Mouse (Mus musculus) spleen, postnatal 36 days (tissue): ENCODE results near the gene Ergic1.
A peak's percentile ranks its signal among the peaks of the same experiment; 100 is the strongest.

Source experiments
- DNase-seq, 2 experiments: peaks; one replicate each; pipeline ENCODE4 v3.0.0; 2022; ENCODE audit warnings: low spot score in 2 of 2, mixed read lengths in 1 of 2

Gene Ergic1

GRCm38 (mm10) chr17:26537722-26538471, 23.4 kb upstream of the Ergic1 start:
- DNase-seq: peak; percentile 53 to 60

GRCm38 (mm10) chr17:26540083-26540482, 21.2 kb upstream of the Ergic1 start:
- no peak for DNase-seq

GRCm38 (mm10) chr17:26544319-26544963, 16.8 kb upstream of the Ergic1 start:
- DNase-seq: no peak

- no peak for DNase-seq
Measured at GRCm38 (mm10) chr17:26547771-26548170, 13.5 kb upstream of the Ergic1 start.

- no peak for DNase-seq
Measured at GRCm38 (mm10) chr17:26548566-26548965, 12.7 kb upstream of the Ergic1 start.

- DNase-seq: no peak
Measured at GRCm38 (mm10) chr17:26549148-26549809, 12.0 kb upstream of the Ergic1 start.

- DNase-seq: no peak
Measured at GRCm38 (mm10) chr17:26551104-26551503, 10.2 kb upstream of the Ergic1 start.

GRCm38 (mm10) chr17:26553033-26553432, 8.3 kb upstream of the Ergic1 start:
- no peak for DNase-seq

- DNase-seq: peak in 1 of 2 experiments; percentile 19
Measured at GRCm38 (mm10) chr17:26560526-26561289, 581 bp upstream of the Ergic1 start.

GRCm38 (mm10) chr17:26561651-26562181, 427 bp downstream of the Ergic1 start, which contains the start of gene Dusp1:
Dusp1 (minus strand) TSS chr17:26562128.
- DNase-seq: no peak

GRCm38 (mm10) chr17:26562292-26562691, 1.0 kb downstream of the Ergic1 start:
- no peak for DNase-seq

GRCm38 (mm10) chr17:26563476-26563875, 2.2 kb downstream of the Ergic1 start:
- DNase-seq: no peak

- no peak for DNase-seq
Measured at GRCm38 (mm10) chr17:26564439-26564838, 3.1 kb downstream of the Ergic1 start.

- DNase-seq: no peak
Measured at GRCm38 (mm10) chr17:26567142-26567817, 6.0 kb downstream of the Ergic1 start.

GRCm38 (mm10) chr17:26567818-26568173, 6.5 kb downstream of the Ergic1 start:
- DNase-seq: no peak

GRCm38 (mm10) chr17:26569594-26570350, 8.5 kb downstream of the Ergic1 start:
- DNase-seq: no peak

- no peak for DNase-seq
Measured at GRCm38 (mm10) chr17:26570651-26571118, 9.4 kb downstream of the Ergic1 start.

GRCm38 (mm10) chr17:26571377-26571776, 10.1 kb downstream of the Ergic1 start:
- DNase-seq: no peak

- no peak for DNase-seq
Measured at GRCm38 (mm10) chr17:26572265-26572664, 11.0 kb downstream of the Ergic1 start.

GRCm38 (mm10) chr17:26574118-26574517, 12.8 kb downstream of the Ergic1 start:
- DNase-seq: no peak
